Mouse (Mus musculus) embryonic facial prominence, embryonic 14.5 days (tissue): Measurements from ENCODE around the gene Vmn1r223. TPM values are rescaled to one million over a fixed set of nuclear protein-coding genes. Genes with fewer than 3 reads are reported as not detected.
A peak's percentile ranks its signal among the peaks of the same experiment; 100 is the strongest.
"Not testable (repeated sequence)": the region's sequence is repeated elsewhere in the genome, so short reads cannot be mapped to it uniquely, and the experiment has no call there.

Experiments used
- ATAC-seq: fragments of 200-750 bp; cut with Nextera tagmentation; 2 replicates; pipeline ENCODE4 v1.8.0; 2017; ENCODE audit warnings: low read depth, moderate number of reproducible peaks, moderate TSS enrichment
- DNase-seq: peaks from one replicate; pipeline ENCODE4 v3.0.0-alpha.2; 2015; ENCODE audit warnings: low spot score
- H3K27ac ChIP-seq: fragments of 300-500 bp; sonication (generic); replicated peaks from 2 replicates; pipeline ENCODE4 v1.5.1; 2014; ENCODE audit warnings: low read depth, mild to moderate bottlenecking, low read length, moderate library complexity
- H3K27me3 ChIP-seq: fragments of 300-500 bp; sonication (generic); replicated peaks from 2 replicates; pipeline ENCODE4 v1.6.1; 2014; ENCODE audit warnings: low read length; ENCODE audit not compliant: control insufficient read depth, insufficient read depth
- H3K36me3 ChIP-seq: fragments of 300-500 bp; sonication (generic); 2 replicates; pipeline ENCODE4 v1.6.1; 2014; ENCODE audit warnings: low read length, mixed read lengths; ENCODE audit not compliant: control insufficient read depth, insufficient read depth
- H3K4me1 ChIP-seq: fragments of 300-500 bp; sonication (generic); 2 replicates; pipeline ENCODE4 v1.6.1; 2014; ENCODE audit warnings: antibody characterized with exemption, low read length; ENCODE audit not compliant: control insufficient read depth, insufficient read depth
- H3K4me2 ChIP-seq: fragments of 300-500 bp; sonication (generic); 2 replicates; pipeline ENCODE4 v1.6.1; 2014; ENCODE audit warnings: low read depth, mild to moderate bottlenecking, low read length, moderate library complexity, mixed read lengths
- H3K4me3 ChIP-seq: fragments of 300-500 bp; sonication (generic); 2 replicates; pipeline ENCODE4 v1.5.1; 2014; ENCODE audit warnings: low read depth, mild to moderate bottlenecking, low read length
- H3K9ac ChIP-seq: fragments of 300-500 bp; sonication (generic); 2 replicates; pipeline ENCODE4 v1.6.1; 2014; ENCODE audit warnings: low read depth, mild to moderate bottlenecking, low read length, moderate library complexity, mixed read lengths
- H3K9me3 ChIP-seq: fragments of 300-500 bp; sonication (generic); 2 replicates; pipeline ENCODE4 v1.6.1; 2016; ENCODE audit warnings: low read length; ENCODE audit not compliant: control insufficient read depth
- WGBS: fragments of 180-500 bp; shearing (Covaris S2); extraction: QIAGEN DNeasy Blood & Tissue Kit; methylation state at CpG from one replicate; pipeline ENCODE4 v1.1.7; 2014; 5-methylcytosine and 5-hydroxymethylcytosine counted together
- polyA plus RNA-seq: library from polyadenylated mRNA; unstranded; fragments of >200 nt; fragmentation: Nextera tagmentation; extraction: Ambion mirVana; gene quantifications from 2 replicates; pipeline ENCODE4 v1.2.1, GENCODE M21; 2014

Gene Vmn1r223
- polyA plus RNA-seq: not detected in 2 replicates

DNA sequence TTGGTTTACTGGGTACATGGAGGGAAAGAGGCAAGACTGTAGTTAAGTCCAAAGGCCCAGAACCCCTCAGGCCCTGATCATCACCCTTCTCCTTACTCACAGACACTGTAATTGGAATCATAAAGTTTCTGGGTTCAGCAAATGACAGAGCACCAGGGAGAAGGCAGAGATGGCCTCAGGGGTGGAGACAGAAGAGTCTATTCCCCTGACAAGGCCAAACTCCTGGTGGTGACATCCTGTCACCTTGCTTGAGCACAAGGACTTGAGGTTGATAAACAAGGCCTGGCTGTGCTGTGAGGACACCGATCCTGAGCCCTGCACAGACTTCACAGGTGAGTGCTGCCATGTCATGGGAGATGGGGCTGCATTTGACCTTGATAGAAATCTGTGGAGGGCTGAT is at the start of gene Vmn1r223:
Gene Vmn1r223, plus strand, starts transcription at position 301 of the 400 bp plus-strand sequence.
- H3K9ac ChIP-seq, H3K27ac ChIP-seq, H3K4me2 ChIP-seq, H3K4me3 ChIP-seq, H3K9me3 ChIP-seq, H3K27me3 ChIP-seq, ATAC-seq, H3K36me3 ChIP-seq, H3K4me1 ChIP-seq, DNase-seq: not testable (repeated sequence)
- WGBS: 93% methylated on average over 1 of the region's 1 CpGs

DNA sequence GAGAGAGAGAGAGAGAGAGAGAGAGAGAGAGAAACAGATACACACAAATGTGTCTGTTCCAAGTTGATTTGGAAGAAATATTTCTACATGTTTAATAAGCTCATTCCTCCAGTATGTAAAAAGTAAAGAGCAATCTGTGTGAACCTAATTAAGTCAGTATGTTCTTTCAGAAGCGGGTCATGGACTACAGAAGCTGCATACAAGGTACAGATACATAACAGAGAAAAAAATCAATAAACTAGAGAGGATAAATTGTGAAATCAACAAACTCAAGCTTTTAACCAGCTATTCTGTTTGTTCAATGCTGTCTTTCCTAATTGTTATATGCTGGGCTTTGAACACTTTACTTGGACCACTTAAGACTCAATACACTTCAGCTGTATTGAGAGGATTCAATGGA is 43.0 kb upstream of the Vmn1r223 start:
- not testable (repeated sequence) for H3K4me3 ChIP-seq, ATAC-seq, H3K9ac ChIP-seq, H3K27ac ChIP-seq, H3K27me3 ChIP-seq, DNase-seq, H3K9me3 ChIP-seq, H3K4me1 ChIP-seq, H3K4me2 ChIP-seq, H3K36me3 ChIP-seq
- 67% methylated on average over 1 of the region's 1 CpGs for WGBS

DNA sequence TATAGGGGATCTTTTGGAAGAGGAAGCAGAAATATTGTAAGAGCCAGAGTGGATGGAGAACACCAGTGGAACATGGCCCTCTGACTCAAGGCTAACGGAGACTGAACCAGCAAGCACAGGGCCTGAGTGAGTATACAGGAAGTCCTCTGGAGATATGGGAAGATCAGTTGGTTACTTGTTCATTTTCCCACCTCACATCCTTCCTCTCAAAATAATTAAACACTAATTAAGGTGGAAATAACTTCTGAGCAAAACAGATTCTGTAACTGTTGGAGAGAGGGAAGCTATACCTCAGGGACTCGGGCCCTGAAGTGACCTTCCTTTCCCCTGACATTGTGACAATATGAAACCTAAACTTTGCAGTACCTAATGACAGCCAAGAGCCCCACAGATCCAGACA is 33.1 kb upstream of the Vmn1r223 start, which contains the start of gene Vmn1r221:
Gene Vmn1r221, plus strand, starts transcription at position 301 of the 400 bp plus-strand sequence.
- not testable (repeated sequence) for DNase-seq, H3K4me2 ChIP-seq, H3K27ac ChIP-seq, H3K4me3 ChIP-seq, H3K27me3 ChIP-seq, H3K4me1 ChIP-seq, H3K9me3 ChIP-seq, H3K9ac ChIP-seq, ATAC-seq, H3K36me3 ChIP-seq
- 87% methylated on average over 2 of the region's 2 CpGs for WGBS

DNA sequence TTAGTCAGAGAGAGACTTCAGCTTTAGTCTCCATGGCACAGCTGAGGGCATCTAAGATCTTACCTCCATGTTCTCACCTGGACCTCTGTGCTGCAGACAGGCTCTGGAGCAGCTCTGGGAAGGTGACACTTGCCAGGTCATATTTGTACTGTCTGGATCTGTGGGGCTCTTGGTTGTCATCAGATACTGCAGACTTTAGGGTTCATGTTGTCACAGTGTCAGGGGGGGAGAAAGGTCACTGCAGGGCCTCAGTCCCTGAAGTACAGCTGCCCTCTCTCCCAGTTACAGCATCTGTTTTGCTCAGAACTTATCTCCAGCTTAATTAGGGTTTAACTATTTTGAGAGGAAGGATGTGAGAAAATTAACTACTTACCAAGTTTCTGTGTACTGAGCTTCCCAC is 11.1 kb upstream of the Vmn1r223 start, which contains the start of gene Vmn1r222:
Gene Vmn1r222, minus strand, starts transcription at position 101 of the 400 bp plus-strand sequence.
- not testable (repeated sequence) for H3K4me1 ChIP-seq, H3K36me3 ChIP-seq, H3K4me2 ChIP-seq, H3K27ac ChIP-seq, H3K4me3 ChIP-seq, ATAC-seq, H3K27me3 ChIP-seq, H3K9ac ChIP-seq, DNase-seq, H3K9me3 ChIP-seq

DNA sequence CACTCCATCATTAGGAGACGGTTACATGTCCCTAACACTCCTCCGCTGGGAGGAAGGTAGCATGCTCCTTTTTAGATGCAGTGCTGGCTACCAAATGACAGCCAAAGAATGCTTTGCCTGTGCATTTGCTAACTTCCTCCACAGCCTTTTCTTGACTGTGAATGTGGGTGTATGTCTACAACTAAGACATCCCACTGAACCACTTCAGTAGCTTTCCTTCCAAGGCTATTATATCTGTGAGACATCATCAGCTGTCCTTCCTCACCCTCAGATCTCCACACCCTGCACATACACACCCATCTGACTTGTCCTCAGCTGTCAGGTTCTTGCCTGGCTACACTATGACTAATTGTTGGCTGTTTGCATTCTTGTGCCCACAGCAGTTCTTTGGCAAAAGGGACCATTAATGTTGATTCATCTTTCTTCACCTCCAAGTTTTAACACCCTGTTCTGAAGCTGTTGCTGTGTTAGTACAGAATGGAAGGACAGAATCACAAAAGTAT is 11.7 kb downstream of the Vmn1r223 start:
- H3K9me3 ChIP-seq: 0 out of 2 replicates have a peak, but pooled peaks cover 4% of the 10 kb centered on the region
- 93% methylated on average over 2 of the region's 2 CpGs for WGBS
- H3K4me3 ChIP-seq: no peak overlapping the region
- H3K4me1 ChIP-seq: no peaks in the 10 kb centered on the region
- H3K9ac ChIP-seq: no peak overlapping the region
- H3K4me2 ChIP-seq: no peak overlapping the region
- ATAC-seq (no peak), DNase-seq (no peak)
- no peaks in the 10 kb centered on the region for H3K27me3 ChIP-seq
- H3K27ac ChIP-seq: no peak overlapping the region
- H3K36me3 ChIP-seq: no peaks in the 10 kb centered on the region

DNA sequence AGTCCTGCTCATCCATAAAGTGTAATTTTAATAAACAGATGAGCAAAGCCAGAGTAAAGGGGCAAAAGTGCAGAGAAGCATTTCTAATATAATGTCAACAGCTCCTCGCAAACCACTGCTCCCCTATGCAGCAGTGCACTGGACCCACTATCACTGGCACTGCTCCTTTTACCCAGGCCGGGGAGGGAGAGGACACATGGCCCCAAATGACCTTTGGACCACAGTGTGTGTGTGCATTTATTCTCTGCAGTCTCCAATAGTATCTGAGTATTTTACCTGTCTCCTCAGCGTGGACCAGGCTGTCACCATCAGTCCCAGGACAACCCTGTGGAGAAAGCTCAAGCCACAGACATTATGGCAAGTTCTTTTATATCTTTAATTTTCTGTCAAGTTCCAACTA is 21.7 kb downstream of the Vmn1r223 start:
- not testable (repeated sequence) for H3K4me2 ChIP-seq, H3K4me1 ChIP-seq, H3K27ac ChIP-seq, H3K9ac ChIP-seq, H3K4me3 ChIP-seq, ATAC-seq, H3K9me3 ChIP-seq, H3K36me3 ChIP-seq, DNase-seq, H3K27me3 ChIP-seq
- 85% methylated on average over 3 of the region's 3 CpGs for WGBS

DNA sequence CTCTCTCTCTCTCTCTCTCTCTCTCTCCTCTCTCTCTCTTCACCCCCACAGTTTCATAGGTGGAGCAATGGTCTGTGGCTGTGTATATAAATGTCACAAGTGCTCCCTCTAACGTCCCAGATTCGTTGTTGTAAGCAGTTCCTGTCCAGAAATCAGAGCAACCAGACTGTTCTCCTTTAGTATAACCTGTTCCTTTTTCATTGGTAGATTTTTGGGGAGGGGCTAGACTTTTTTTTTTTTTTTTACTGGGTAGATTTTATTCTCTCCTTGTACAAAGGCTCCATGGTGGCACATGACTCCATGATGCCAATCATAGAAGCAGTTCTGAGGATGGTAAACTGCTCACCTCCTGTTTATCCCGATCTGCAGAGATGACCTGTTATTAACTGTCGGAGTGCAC is 22.2 kb downstream of the Vmn1r223 start:
- H3K36me3 ChIP-seq, H3K4me2 ChIP-seq, H3K4me1 ChIP-seq, H3K4me3 ChIP-seq, H3K27ac ChIP-seq, H3K9ac ChIP-seq, H3K9me3 ChIP-seq, H3K27me3 ChIP-seq: not testable (repeated sequence)
- DNase-seq (peak; percentile 51), ATAC-seq (0 out of 2 replicates have a peak, but pooled peaks have one; percentile 57)
- WGBS: 41% methylated on average over 4 of the region's 4 CpGs

DNA sequence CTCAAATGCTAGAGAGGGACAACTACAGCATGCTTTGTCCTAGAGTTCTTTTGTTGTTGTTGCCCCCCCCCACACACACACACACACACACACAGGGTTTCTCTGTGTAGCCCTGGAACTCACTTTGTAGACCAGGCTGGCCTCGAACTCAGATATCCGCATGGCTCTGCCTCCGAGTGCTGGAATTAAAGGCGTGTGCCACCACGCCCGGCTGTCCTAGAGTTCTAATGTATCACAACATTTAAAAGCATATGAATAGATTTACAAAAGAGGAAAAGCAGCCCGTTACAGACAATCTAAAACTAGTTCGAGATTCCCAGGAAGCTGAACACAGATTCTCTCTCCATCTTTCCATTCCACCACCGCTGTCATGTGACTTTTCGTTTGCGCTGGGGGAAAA is 22.7 kb downstream of the Vmn1r223 start:
- ATAC-seq (no peak), DNase-seq (no peak)
- Histone ChIP-seq H3K4me3 (peak overlapping the region; percentile 37), H3K4me2 (peak overlapping the region; percentile 55), H3K27me3 (peaks cover 6% of the 10 kb centered on the region), H3K36me3 (no peaks in the 10 kb centered on the region), H3K27ac (no peak overlapping the region), H3K9me3 (no peaks in the 10 kb centered on the region), H3K4me1 (no peaks in the 10 kb centered on the region), H3K9ac (peak overlapping the region; percentile 30; the same call in 1 of the 2 replicates)
- WGBS: 20% methylated on average over 11 of the region's 11 CpGs
